In the genomic region with DNA sequence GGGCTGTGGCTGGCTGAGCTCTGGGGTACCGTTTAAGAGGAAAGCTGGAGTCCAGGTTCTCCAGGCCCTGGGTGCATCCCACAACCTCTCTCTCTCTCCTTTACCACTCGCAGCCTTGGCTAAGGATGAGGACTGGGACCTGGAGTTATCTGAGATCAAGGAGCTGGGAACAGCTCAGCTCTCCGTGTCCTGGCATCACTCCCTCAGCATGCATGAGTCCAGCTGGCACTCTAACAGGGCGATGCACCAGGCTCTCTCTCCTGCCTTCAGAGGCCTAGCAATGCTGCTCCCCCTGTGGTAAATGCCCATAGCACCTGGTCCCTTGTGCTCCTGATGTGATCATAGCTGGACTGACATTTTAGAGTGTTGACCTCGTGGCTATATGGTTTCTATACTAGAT, we compare ENCODE assay signal across 11 mouse cellular contexts. TPM values are rescaled to one million over a fixed set of nuclear protein-coding genes. Genes with fewer than 3 reads are reported as not detected.
DNase-seq lines count a peak whose midpoint lies in the region; ATAC-seq lines count a peak whose summit lies in the region.
"Had no signal": no experiment of that assay in that cellular context is flagged by ENCODE, and none has a peak within 500 bp of the region (broad histone marks: within the 10 kb centered on the region; RNA-seq: fewer than 3 reads in every experiment).

No protein-coding gene starts in this region.

- 0 out of 2 replicates have a peak overlapping the region, but pooled peaks have one; percentile 11 for H3K27ac ChIP-seq in forebrain, embryonic 15.5 days (replicated peaks)
- no peak overlapping the region for H3K27ac ChIP-seq in forebrain, embryonic 11.5 days (ENCODE audit: low read depth, low read length)
- no peak overlapping the region for H3K27ac ChIP-seq in kidney, embryonic 14.5 days (ENCODE audit: low read depth, low read length)
- H3K27ac ChIP-seq in midbrain, embryonic 11.5 days (ENCODE audit: low read depth, low read length) = no peak overlapping the region
- H3K27ac ChIP-seq: stomach, postnatal 0 days had no signal

- H3K4me2 ChIP-seq in forebrain, embryonic 15.5 days (replicated peaks) = no peak overlapping the region
- H3K4me2 ChIP-seq in forebrain, embryonic 11.5 days (ENCODE audit: low read depth, low read length, severe bottlenecking) = no peak overlapping the region
- H3K4me2 ChIP-seq in kidney, embryonic 14.5 days (replicated peaks; ENCODE audit: low read depth, low read length) = no peak overlapping the region
- H3K4me2 ChIP-seq in midbrain, embryonic 11.5 days = no peak overlapping the region

- H3K4me3 ChIP-seq in forebrain, embryonic 15.5 days = no peak overlapping the region
- no peak overlapping the region for H3K4me3 ChIP-seq in forebrain, embryonic 11.5 days (ENCODE audit: low read depth, low read length)
- no peak overlapping the region for H3K4me3 ChIP-seq in kidney, embryonic 14.5 days (ENCODE audit: low read length)
- H3K4me3 ChIP-seq in midbrain, embryonic 11.5 days (ENCODE audit: low read depth, low read length) = no peak overlapping the region

- no peak for ATAC-seq in forebrain, embryonic 15.5 days (replicated peaks)
- no peak for ATAC-seq in forebrain, embryonic 11.5 days (replicated peaks; ENCODE audit: low FRiP score)
- ATAC-seq in kidney, embryonic 14.5 days (ENCODE audit: low FRiP score, low TSS enrichment) = no peak
- no peak for ATAC-seq in midbrain, embryonic 11.5 days (ENCODE audit: low FRiP score)
- ATAC-seq: intestine, postnatal 0 days had no signal

- WGBS in forebrain, embryonic 15.5 days = 73% methylated on average over 5 of the region's 5 CpGs
- 85% methylated on average over 5 of the region's 5 CpGs for WGBS in forebrain, embryonic 11.5 days
- 89% methylated on average over 5 of the region's 5 CpGs for WGBS in kidney, embryonic 14.5 days
- 80% methylated on average over 5 of the region's 5 CpGs for WGBS in midbrain, embryonic 11.5 days

- H3K9ac ChIP-seq in forebrain, embryonic 15.5 days (replicated peaks) = no peak overlapping the region
- H3K9ac ChIP-seq in forebrain, embryonic 11.5 days (ENCODE audit: low read length) = no peak overlapping the region
- H3K9ac ChIP-seq in kidney, embryonic 14.5 days (ENCODE audit: low read depth, low read length) = no peak overlapping the region
- H3K9ac ChIP-seq in midbrain, embryonic 11.5 days (ENCODE audit: low read length) = no peak overlapping the region

- H3K9me3 ChIP-seq in forebrain, embryonic 15.5 days = no peaks in the 10 kb centered on the region
- H3K9me3 ChIP-seq in forebrain, embryonic 11.5 days (ENCODE audit: control insufficient read depth, low read length) = no peaks in the 10 kb centered on the region
- H3K9me3 ChIP-seq in kidney, embryonic 14.5 days (ENCODE audit: control insufficient read depth, low read length) = no peaks in the 10 kb centered on the region
- H3K9me3 ChIP-seq in midbrain, embryonic 11.5 days (ENCODE audit: control insufficient read depth, low read length) = no peaks in the 10 kb centered on the region

- peaks cover 42% of the 10 kb centered on the region for H3K36me3 ChIP-seq in forebrain, embryonic 15.5 days
- peaks cover 12% of the 10 kb centered on the region; the same call in 1 of the 2 replicates for H3K36me3 ChIP-seq in forebrain, embryonic 11.5 days (ENCODE audit: control insufficient read depth, insufficient read depth, low read length)
- H3K36me3 ChIP-seq in kidney, embryonic 14.5 days (ENCODE audit: control insufficient read depth, insufficient read depth, low read length) = peaks cover 45% of the 10 kb centered on the region
- peaks cover 26% of the 10 kb centered on the region for H3K36me3 ChIP-seq in midbrain, embryonic 11.5 days (ENCODE audit: control insufficient read depth, insufficient read depth, low read length)

- peaks cover 61% of the 10 kb centered on the region for H3K4me1 ChIP-seq in forebrain, embryonic 15.5 days
- peaks cover 14% of the 10 kb centered on the region for H3K4me1 ChIP-seq in forebrain, embryonic 11.5 days (replicated peaks; ENCODE audit: control insufficient read depth, insufficient read depth, low read length)
- peaks cover 28% of the 10 kb centered on the region for H3K4me1 ChIP-seq in kidney, embryonic 14.5 days (ENCODE audit: control insufficient read depth, insufficient read depth, low read length)
- H3K4me1 ChIP-seq in midbrain, embryonic 11.5 days (ENCODE audit: control insufficient read depth, insufficient read depth, low read length) = peaks cover 26% of the 10 kb centered on the region

- DNase-seq in forebrain, embryonic 11.5 days (ENCODE audit: low spot score) = no peak
- DNase-seq in kidney, postnatal 36 days = peak; percentile 35 to 63
- DNase-seq in brain, adult 2 months (ENCODE audit: low read depth, low spot score) = peak; percentile 96
- peak; percentile 42 to 75 for DNase-seq in gastrocnemius, adult 8-10 months (ENCODE audit: low spot score in 2 of 2)
- DNase-seq in natural killer cell, adult 2 months (ENCODE audit: low spot score in 2 of 2) = no peak
- DNase-seq in midbrain, embryonic 11.5 days (ENCODE audit: low spot score, missing footprints) = no peak
- DNase-seq: right cerebral cortex, adult 18-20 months had no signal

- H3K27me3 ChIP-seq in forebrain, embryonic 15.5 days = no peaks in the 10 kb centered on the region
- no peaks in the 10 kb centered on the region for H3K27me3 ChIP-seq in forebrain, embryonic 11.5 days (ENCODE audit: control insufficient read depth, insufficient read depth, low read length)
- no peaks in the 10 kb centered on the region for H3K27me3 ChIP-seq in kidney, embryonic 14.5 days (ENCODE audit: control insufficient read depth, insufficient read depth, low read length)
- H3K27me3 ChIP-seq in midbrain, embryonic 11.5 days (ENCODE audit: control insufficient read depth, insufficient read depth, low read length) = no peaks in the 10 kb centered on the region

RNA-seq across cellular contexts. Expression of a gene that starts 5.2 kb away (rescaled TPM):
- 48.2 and 48.5 TPM in 2 replicates for polyA plus RNA-seq in forebrain, embryonic 15.5 days (2015; fragmentation: Nextera tagmentation; extraction: Ambion mirVana)
- polyA plus RNA-seq in forebrain, embryonic 11.5 days (2014; fragmentation: Nextera tagmentation; extraction: Ambion mirVana) = 52.0 and 57.4 TPM in 2 replicates
- polyA plus RNA-seq in kidney, embryonic 14.5 days (2014; fragmentation: Nextera tagmentation; extraction: Ambion mirVana) = 104 and 121 TPM in 2 replicates
- 1 to 10 TPM; 2.5 to 3.9 (median 3.3) TPM for total RNA-seq in gastrocnemius, adult 8-10 months (2022)
- polyA plus RNA-seq in midbrain, embryonic 11.5 days (2014; fragmentation: Nextera tagmentation; extraction: Ambion mirVana) = 61.8 and 63.4 TPM in 2 replicates

RNA-seq across cellular contexts. Expression of a gene that starts 10.4 kb away (rescaled TPM):
- polyA plus RNA-seq in forebrain, embryonic 15.5 days (2015; fragmentation: Nextera tagmentation; extraction: Ambion mirVana) = 156 and 171 TPM in 2 replicates
- polyA plus RNA-seq in forebrain, embryonic 11.5 days (2014; fragmentation: Nextera tagmentation; extraction: Ambion mirVana) = 95.9 and 104 TPM in 2 replicates
- 32.5 and 54.4 TPM in 2 replicates for polyA plus RNA-seq in kidney, embryonic 14.5 days (2014; fragmentation: Nextera tagmentation; extraction: Ambion mirVana)
- 1 to 10 TPM; 2.3 to 3.7 (median 3.1) TPM for total RNA-seq in gastrocnemius, adult 8-10 months (2022)
- 103 and 110 TPM in 2 replicates for polyA plus RNA-seq in midbrain, embryonic 11.5 days (2014; fragmentation: Nextera tagmentation; extraction: Ambion mirVana)

Comparison
In these comparisons a context has a peak if more than half of its experiments do, and no peak if none do; other contexts are left out.
1. DNase-seq: peak in kidney, postnatal 36 days (2 of 2), brain, adult 2 months (single experiment) and gastrocnemius, adult 8-10 months (2 of 2); none in forebrain, embryonic 11.5 days (single experiment), natural killer cell, adult 2 months (0 of 2) and midbrain, embryonic 11.5 days (single experiment).